Mouse (Mus musculus): ENCODE measurements around the gene Cpm.
A peak's percentile ranks its signal among the peaks of the same experiment; 100 is the strongest.
"Not testable (repeated sequence)": the region's sequence is repeated elsewhere in the genome, so short reads cannot be mapped to it uniquely, and the experiment has no call there.

Gene Cpm

DNA sequence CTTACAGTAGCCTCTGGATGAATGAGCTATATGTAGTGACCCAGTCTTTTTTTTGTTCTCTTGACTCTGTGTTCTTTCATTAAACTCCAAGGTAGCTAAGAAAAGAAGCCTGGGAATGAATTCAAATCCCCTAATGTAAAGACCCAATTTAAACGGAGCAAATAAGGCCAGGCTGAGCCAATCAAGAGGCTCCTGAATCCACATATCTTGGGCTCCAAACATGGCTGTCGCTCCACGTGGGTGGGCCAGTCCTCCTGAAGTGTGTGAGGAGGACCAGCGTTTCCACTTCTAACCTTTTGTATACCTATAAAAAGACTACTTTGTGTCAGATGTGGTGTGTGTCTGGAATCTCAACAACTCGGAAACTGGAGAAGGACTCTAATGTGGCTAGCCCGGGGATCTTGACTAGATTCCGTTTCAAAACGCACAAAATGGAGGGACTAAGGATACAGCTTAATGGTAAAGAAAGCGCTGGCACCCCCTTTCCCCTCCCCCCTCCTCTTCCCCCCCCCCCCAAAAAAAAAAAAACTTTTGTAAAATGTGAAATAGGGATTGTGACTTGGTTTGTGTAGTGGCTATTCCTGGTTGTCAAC is 98.3 kb downstream of the Cpm start:
- DNase-seq = no peak

DNA sequence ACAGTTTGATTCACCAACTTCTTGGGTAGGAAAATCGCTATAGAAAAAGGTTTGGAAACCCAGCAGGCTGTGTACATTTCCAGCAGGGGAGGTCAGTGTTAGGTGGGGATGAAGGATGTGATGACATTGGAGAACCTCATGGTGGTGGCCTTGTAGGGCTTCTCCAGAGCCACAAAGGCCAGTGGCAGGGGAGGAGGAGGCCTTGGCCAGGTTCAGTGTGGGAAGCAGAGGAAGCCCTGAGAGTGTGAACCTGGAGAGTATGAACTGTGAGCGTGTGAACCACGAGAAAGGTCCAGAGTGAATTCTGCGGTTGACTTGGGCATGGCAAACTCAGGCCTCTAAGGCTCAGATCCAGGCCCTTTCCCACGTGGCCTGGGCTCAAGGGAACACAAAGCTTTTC is 99.3 kb downstream of the Cpm start:
- DNase-seq = no peak

DNA sequence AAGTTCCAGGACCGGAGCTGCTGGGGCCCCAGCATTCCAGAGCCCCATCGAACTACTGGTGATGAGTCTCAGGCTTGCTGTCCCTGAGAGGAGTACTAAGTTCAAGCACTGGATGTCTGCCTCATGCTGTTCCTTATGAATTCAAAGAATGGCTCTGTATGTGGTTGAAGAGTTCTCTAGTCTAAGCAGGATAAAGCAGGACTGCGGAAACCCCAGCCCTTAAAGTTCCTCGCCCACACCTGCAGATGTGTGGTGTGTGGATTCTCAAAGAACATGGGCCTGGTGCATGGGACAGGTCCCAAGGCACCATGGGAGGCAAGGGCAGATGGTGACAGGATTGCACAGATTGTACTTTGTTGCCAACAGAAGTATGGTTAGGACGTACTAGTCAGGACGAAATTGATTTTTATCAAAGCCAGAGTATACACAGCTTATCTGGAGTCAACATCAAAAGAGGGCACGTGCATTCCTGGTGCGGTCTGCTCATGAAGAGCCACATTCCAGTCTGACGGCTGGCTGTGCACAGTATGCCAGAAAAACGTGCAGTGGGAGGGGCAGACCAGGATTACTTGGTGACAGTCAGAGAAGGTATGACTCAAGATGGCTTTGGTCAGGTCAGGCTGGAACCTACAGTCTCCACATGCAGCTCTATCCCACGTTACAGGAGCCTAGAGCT is 100.0 kb downstream of the Cpm start:
- no peak for DNase-seq

DNA sequence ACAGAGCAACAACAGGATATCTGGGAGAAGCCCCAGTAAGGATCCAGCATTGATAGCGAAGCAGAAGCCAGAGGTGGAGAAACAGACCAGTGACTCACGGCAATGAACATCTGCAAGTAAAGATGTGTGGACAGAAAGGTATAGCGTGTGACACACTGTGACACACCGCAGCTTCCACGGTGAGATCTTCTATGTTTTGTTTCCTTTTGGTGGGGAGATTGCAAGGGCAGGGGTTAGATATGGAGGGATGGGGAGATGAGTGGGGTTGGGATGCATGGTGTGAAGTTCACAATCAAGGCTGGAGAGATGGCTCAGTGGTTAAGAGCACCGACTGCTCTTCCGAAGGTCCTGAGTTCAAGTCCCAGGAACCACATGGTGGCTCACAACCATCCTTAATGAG is 100.8 kb downstream of the Cpm start:
- DNase-seq = no peak

DNA sequence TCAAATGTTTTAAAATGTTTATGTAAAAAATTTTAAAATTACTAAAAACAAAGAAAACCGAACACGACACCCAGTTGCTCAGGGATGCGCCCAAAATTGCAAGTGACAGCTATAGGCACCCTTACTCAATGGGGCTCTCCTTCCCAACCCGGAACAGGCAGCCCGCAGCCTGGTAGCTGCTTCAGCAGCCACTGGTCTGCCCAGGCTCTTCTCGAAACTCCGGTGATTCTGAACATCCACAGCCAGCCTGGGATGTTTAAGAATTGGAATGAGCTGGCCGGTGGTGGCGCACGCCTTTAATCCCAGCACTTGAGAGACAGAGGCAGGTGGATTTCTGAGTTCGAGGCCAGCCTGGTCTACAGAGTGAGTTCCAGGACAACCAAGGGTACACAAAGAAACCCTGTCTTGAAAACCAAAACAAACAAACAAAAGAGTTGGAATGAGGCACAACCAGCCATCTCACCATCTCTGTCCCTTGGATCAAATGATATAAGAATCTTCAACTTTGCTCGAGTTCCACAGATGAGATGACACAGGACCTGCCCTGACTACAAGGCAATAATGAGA is 101.4 kb downstream of the Cpm start:
- no peak for DNase-seq

DNA sequence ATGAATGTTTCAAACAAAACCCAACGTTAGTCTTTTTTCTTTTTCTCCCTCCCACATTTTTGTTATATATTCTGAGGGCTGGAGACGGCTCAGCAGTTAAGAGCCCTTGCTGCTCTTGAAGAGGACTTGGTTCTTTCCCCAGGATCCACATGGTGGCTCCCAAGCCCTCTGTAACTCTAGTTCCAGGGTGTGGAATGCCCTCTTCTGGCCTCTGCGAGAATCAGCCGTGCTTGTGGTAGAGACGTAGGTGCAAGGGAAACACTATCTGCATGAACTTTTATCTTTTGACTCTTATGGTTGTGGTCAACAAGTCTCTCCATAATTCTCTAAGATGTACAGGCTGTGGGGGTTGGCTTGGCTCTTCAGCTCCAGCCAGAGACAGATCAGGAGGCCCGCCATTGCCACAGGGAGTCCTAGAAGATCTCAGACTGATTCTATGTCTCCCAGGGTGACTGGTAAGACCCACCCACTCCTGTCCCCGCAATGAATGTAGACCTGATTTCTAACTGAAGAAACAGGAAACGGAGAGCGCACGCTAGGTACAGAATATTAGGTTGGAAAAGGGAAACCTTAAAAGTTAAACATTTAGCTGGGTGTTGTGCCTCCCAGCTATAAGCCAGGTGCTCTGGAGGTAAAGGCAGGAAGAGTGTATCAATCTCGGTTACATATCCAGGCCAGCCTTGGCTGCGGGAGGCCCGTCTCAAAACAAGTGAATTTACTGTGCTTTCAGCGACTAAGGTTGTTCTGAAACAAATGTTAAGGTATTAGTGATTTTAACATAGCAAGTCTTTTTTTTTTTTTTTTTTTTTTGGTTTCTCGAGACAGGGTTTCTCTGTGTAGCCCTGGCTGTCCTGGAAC is 102.2 kb downstream of the Cpm start:
- peak; percentile 81 to 83 for DNase-seq

DNA sequence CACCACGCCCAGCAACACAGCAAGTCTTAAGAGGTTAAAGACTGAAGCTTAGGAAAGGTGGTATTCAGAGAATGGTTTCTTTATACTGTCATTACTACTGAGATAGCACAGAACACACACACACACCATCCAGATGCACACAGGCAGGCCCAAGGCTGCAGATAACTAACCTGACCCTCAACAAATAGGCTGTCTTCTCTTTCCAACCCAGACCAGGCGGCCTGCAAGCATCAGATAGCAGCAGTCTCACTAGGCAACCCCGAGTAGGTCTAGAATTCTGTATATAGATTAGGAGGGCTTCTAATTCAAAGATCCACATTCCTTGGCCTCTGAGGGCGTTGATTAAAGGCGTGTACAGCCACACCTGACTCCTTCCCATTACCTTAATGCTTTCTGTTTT is 102.9 kb downstream of the Cpm start:
- no peak for DNase-seq

DNA sequence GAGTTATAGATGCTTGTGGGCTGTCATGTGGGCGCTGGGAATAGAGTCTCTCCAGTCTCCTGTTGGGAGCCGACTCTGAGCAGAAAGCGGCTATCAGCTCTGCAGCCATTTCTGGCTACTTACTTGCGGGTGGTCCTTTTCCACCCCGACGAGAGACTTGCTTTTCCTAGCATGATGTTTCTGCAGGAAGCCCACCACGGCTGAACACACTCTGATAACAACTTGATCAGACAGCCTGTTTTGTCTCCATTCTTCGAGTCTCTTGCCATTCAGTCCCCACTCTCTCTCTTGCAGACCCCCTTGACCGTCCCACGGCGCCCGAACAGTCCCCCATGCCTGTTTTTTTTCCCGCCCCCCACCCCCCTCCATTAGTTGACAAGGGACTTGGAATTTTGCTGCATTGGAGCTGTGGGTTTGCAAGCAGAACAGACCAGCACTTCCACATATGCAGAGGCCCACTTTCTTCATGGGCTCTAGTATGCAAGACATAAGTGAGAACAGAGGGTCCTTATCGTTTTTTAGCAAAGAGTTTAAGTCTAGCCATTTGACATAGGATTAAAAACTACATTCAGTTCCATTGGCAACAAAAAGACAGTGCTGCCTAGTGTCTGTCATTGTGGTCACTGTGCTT is 103.8 kb downstream of the Cpm start:
- no peak for DNase-seq

DNA sequence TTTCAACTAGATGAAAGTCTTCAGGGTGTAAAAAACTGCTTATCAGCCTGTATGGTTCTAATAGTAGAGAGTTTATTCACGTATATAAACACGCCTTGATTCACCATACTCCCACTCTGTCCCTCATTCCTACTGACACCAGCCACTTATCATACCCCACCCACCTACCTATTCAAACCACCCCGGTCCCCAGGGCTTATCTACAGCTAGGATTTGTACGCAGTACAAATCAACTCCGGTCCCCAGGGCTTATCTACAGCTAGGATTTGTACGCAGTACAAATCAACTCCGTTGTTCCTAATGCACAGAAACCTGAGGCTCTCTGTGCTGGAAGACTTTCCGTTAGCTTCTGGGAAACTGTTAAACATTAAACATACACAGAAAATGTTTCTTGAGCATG is 104.3 kb downstream of the Cpm start:
- DNase-seq = not testable (repeated sequence)

DNA sequence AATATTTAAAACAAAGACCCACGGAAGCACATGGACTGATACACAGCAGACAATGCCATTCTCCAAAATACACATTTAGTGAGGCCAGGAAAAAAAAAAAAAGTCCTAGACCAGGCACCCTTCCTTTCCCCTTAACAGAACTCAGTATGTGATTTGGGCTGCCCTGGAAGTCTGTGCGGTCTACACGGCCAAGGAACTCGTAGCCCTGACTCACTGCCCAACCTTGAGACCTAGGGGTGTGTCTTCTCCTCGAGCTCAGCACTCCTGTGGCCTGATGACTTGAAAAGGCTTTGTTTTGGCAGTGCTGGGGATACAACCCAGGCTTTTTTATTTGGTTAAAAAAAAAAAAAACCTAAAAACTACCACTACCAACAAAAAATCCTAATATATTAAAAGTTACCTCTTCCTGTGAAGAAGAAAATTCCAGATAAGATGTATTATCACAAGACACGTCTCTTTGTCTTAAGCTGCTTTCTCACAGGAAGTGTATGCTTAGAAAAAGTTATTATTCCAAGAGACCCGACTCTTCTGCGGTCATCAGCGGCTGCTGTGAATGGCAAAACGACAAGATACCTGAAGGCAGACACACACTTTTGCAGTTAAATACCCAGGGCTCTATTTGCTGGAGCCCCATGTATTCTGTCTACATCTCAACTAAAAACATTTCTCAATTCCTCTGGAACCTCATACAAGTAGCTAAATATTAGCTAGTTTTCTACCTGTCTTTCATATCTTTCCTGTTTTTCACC is 105.0 kb downstream of the Cpm start:
- DNase-seq = peak in 1 of 2 experiments; percentile 54

DNA sequence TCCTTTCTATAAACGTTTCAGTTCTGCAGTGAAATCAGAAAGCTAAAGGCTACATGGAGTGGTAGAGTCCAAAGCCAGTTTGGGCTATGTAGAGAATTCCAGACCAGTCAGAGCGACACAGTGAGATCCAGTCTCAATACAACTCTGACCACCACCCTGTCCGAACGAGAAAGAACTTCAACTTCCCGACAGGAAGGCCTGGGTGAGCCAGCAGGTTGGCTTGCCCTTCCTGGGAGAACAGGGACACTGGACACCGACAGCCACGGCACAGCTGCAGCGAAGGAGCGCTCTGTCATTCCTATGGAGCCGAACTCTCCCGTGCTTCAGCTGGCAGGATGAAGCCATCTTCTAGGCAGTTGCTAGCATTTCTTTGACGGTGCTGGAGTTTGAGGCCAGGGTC is 106.1 kb downstream of the Cpm start:
- not testable (repeated sequence) for DNase-seq

DNA sequence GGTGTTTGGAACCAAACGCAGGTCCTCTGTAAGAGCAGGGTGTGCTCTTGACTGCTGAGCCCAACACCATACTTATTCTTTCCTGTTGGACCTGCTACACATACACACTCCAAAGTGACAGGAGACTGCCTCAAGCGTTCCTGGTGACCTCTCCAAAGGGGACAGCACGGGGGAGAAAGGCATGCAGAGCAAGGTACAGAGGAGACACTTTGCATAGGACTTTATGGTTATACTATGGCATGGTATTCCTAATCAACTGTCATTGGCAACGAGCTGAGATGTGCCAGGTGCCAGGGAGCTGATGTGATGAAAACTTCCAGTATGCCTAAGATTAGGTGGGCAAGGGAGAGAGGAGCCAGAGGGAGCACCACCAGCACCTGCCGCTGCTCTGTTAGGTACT is 107.3 kb downstream of the Cpm start:
- no peak for DNase-seq
